Mouse (Mus musculus): Measurements from ENCODE around the gene Sec22b.
A peak's percentile ranks its signal among the peaks of the same experiment; 100 is the strongest.

DNA sequence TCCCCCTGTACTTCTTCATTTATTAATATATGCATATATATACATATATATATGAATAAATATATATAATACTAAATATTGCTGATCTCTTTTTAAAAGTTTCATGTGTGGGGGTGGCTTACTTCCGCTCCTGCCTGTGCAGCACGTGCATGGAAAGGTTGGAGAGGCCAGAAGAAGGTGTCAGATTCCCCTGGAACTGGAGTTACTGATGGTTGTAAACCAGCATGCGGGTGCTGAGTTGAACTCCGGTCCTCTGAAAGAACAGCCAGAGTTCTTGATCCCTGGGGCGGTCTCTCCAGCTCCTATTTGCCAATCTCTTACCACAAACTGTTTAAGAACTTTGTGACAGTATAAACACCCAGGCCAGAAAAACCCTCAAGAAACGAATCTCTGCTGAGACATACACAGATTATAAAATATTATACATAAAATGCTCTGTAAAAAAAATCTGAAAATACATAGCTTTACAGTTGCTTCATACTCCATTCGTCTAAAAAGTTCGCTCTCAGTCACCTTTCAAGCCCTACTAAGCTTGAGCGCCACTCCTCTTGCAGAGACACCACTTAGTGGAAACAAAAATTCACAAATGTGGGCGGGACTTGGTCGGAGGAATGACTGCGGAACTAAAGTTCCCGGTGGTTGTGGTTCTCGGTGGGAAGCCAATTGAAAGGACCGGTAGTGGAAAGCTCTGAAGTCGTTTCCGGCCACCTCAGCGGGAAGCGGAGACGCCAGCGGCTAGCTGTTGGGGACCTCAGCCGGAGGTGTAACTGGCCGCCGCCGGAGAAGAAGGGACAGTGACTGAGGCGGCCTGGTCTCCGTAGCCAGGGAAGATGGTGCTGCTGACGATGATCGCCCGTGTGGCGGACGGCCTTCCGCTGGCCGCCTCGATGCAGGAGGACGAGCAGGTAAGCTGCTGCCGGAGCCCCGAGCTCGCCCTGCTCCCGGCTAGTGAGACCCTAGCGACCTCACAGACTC, at the start of gene Sec22b:
- TF ChIP-seq CTCF (IDR thresholded peaks at IDR 0.05; ENCODE audit: insufficient read depth, low read length), result no peak
- peak; percentile 86 for TF ChIP-seq POLR2A (IDR thresholded peaks at IDR 0.05; ENCODE audit: borderline replicate concordance, extremely low read depth, low read depth, low read length)

Data from lung, adult 2 months (tissue).